Mouse (Mus musculus): ENCODE measurements at regions not wholly inside any gene's neighbourhood (a gene's known extent, or its start where the extent isn't known, plus 50 kb on each side); places are given as distances from the start of the nearest gene placed in this dataset.

DNA sequence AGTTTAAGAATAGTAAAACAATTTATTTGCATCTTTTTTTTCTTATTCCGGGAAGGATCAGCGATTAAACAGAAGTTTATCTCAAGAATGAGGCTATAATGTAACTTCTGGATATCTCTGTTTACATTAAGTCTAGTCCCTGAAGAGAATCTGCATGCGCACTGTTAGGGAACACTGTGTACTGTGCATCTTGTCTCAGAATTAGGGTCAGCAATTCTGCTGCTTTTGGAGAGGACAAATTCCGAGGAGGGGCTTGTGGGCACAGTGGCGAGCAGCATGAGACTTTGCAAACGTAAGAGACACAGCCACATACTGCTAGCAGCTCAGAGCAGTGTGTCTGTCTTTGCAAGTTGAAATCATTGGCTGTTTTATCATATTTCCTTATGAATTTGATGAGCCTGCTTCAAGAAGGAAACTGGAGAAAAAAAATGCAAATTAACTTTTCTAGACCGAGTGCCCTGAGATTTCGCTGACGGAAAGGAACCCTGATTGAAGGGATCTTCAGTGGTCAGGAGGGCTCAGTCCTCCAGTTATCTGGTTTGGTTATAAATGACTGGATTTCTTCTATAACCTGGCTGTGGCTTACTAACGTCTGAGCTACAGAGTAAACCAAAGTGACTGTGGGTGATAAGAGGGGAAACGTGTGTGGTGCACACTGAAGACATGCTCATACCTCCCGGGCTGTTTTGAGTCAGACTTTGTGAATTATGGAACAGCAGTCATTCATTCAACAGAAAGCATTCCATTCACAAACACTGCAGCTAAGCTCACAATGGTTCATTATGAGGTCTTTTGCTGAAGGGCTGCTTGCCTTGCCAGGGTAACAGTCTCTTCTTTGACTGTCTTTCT, 305.1 kb downstream of the Ets1 start:
- TF ChIP-seq POLR2A (IDR thresholded peaks at IDR 0.05; ENCODE audit: insufficient read depth, low read depth, low read length): no peak
- no peak for TF ChIP-seq CTCF (IDR thresholded peaks at IDR 0.05)

All from heart, adult 2 months (tissue).